Mouse (Mus musculus): ENCODE results near the gene Itpripl2. TPM values are rescaled to one million over a fixed set of nuclear protein-coding genes. Genes with fewer than 3 reads are reported as not detected.

Itpripl2 gene
- polyA plus RNA-seq (2012; fragmentation: generic; extraction: Trizol) = 10 to 100 TPM in 1 of 2 experiments, 1 to 10 TPM in 1; 3.0 to 13.7 TPM

DNA sequence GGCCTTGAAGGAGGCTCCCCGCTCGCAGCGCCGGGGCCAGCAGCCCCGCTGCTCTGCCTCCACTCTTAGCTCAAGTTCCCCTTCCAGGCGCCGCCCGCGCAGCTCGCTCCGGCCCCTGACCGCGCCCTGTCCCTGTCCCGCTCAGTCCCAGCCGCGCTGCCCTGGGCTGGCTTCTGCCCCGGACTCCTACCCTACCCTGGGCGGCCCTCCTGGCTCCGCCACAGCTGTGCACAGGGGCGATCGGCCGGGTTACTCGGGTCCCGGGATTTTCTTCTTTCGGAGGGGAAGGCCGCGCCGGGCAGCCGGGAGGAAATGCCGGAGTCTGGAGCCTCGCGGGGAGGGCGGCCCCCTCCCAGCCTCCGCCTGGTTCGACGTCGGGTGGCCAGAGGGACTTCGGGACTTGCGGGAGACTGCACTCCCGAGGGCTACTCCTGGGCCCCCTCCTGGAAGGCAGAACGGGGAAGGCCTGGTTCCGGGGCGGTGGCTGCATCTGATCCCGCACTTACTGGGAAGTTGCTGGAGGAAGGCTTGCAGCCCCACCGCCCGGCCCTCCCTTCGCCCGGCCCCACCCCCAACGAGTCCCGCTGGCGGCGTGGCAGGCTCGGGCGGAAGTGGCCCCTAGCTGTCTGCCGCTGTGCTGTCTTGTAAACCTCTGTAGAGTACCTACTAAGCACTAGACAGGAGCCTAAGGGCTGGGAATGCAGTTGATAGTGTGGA lies at the start of gene Itpripl2:
Gene Itpripl2 (minus strand): TSS at position 545 of the 717 bp plus-strand sequence.

DNA sequence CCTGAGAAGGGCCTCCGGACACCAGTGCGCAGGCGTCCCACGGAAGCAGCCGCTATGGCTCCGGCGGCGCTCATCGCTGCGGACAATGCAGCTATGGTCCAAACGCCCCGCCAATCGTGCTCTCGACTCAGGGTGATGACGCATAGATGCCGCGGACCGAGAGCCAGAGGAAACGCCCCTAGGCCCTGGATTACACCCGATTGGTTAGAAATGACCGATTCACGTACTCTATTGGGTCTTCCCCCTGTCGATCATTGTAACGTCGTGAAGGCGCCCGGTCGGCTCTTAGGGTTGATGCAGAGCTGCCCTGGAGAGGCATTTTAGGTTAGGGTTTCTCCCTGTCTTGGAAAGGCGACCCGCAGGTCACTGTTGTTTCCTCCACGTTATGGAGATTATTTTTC lies 41.4 kb upstream of the Itpripl2 start, which contains the start of gene Coq7:
Gene Coq7 (minus strand): TSS at position 179 of the 401 bp plus-strand sequence.

DNA sequence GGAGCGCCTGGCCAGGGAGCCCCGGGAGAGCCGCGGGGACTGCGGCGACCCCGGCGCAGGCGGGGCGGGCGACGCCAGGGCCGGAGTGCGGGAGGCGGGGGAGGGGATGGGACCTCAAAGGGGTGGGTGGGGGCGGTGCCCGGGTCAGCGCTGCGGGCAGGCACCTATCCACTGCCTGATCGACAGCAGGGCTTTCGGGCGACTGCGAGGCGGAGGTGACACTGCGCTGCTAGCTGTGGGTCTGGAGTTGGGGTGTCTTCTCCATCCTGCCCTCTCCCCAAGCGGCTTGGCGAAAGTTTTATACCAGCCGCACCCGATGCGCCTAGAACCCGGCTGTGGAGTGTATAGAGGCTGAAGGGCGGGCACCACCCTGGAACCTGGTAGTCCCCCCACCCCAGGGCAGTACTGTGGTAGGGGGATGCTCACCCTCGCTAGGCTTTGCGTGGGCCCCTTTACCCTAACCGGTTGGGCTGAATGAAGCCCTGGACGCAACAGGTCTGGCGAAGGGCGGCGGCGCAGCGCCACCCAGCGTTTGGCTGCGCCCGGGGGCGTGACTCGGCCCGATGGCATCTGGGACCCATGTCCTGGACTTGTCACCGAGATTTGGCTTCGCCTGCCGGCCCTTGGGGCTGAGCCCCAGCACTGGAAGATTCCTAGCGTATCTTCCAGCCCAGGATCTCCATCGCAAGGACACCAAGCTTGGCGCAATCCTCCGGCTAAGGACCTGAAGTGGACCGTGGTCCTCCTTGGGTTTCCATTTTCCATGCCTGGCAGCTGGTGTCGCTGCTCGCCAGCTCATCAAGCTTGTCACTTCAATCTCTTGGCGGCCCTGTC lies 43.4 kb downstream of the Itpripl2 start, which contains the start of gene Syt17:
Gene Syt17 (minus strand): TSS at position 89 of the 834 bp plus-strand sequence.

Other genes starting within 250 kb of the Itpripl2 start
- gene Smg1, start 248.3 kb downstream of the Itpripl2 start, polyA plus RNA-seq (2012; fragmentation: generic; extraction: Trizol) = 1 to 10 TPM in 1 of 2 experiments, under 1 TPM in 1; 0.14 to 6.7 TPM
- gene Syt17, start 43.8 kb downstream of the Itpripl2 start, polyA plus RNA-seq (2012; fragmentation: generic; extraction: Trizol) = 1 to 10 TPM; 3.3 to 7.2 TPM
- 10 to 100 TPM; 25.2 to 49.3 TPM for gene Coq7, start 41.4 kb upstream of the Itpripl2 start, polyA plus RNA-seq (2012; fragmentation: generic; extraction: Trizol)
- gene Tmc7, start 92.8 kb upstream of the Itpripl2 start, polyA plus RNA-seq (2012; fragmentation: generic; extraction: Trizol) = not detected
- gene Tmc5, start 105.3 kb upstream of the Itpripl2 start, polyA plus RNA-seq (2012; fragmentation: generic; extraction: Trizol) = not detected
- 10 to 100 TPM; 35.4 to 67.8 TPM for gene Gde1, start 213.8 kb upstream of the Itpripl2 start, polyA plus RNA-seq (2012; fragmentation: generic; extraction: Trizol)
- gene Ccp110, start 220.6 kb upstream of the Itpripl2 start, polyA plus RNA-seq (2012; fragmentation: generic; extraction: Trizol) = 1 to 10 TPM in 1 of 2 experiments, under 1 TPM in 1; 0.19 to 1.3 TPM
- 10 to 100 TPM; 24.6 to 48.7 TPM for gene Vps35l, start 248.3 kb upstream of the Itpripl2 start, polyA plus RNA-seq (2012; fragmentation: generic; extraction: Trizol)